Mouse (Mus musculus) forebrain, embryonic 15.5 days (tissue): ENCODE measurements around the gene Trim3. TPM values are rescaled to one million over a fixed set of nuclear protein-coding genes. Genes with fewer than 3 reads are reported as not detected.

Source experiments
- ATAC-seq: fragments of 200-750 bp; cut with Nextera tagmentation; replicated peaks from 2 replicates; pipeline ENCODE4 v1.8.0; 2017; ENCODE audit warnings: mild to moderate bottlenecking, moderate TSS enrichment, moderate library complexity
- H3K27ac ChIP-seq: fragments of 300-500 bp; sonication (generic); replicated peaks from 2 replicates; pipeline ENCODE4 v1.5.1; 2015; ENCODE audit warnings: mild to moderate bottlenecking, inconsistent platforms
- H3K27me3 ChIP-seq: fragments of 300-500 bp; sonication (generic); 2 replicates; pipeline ENCODE4 v1.6.1; 2015; ENCODE audit warnings: inconsistent platforms
- H3K36me3 ChIP-seq: fragments of 300-500 bp; sonication (generic); 2 replicates; pipeline ENCODE4 v1.6.1; 2015; ENCODE audit warnings: mild to moderate bottlenecking, inconsistent platforms
- H3K4me1 ChIP-seq: fragments of 300-500 bp; sonication (generic); 2 replicates; pipeline ENCODE4 v1.6.1; 2015; ENCODE audit warnings: inconsistent platforms
- H3K4me2 ChIP-seq: fragments of 300-500 bp; sonication (generic); replicated peaks from 2 replicates; pipeline ENCODE4 v1.6.1; 2015; ENCODE audit warnings: mild to moderate bottlenecking, inconsistent platforms
- H3K4me3 ChIP-seq: fragments of 300-500 bp; sonication (generic); 2 replicates; pipeline ENCODE4 v1.5.1; 2015; ENCODE audit warnings: mild to moderate bottlenecking, inconsistent platforms
- H3K9ac ChIP-seq: fragments of 300-500 bp; sonication (generic); replicated peaks from 2 replicates; pipeline ENCODE4 v1.6.1; 2015; ENCODE audit warnings: mild to moderate bottlenecking, inconsistent platforms
- H3K9me3 ChIP-seq: fragments of 300-500 bp; sonication (generic); 2 replicates; pipeline ENCODE4 v1.6.1; 2016; ENCODE audit warnings: inconsistent platforms
- WGBS: fragments of 180-500 bp; shearing (Covaris S2); methylation state at CpG from one replicate; pipeline ENCODE4 v1.1.7; 2015; ENCODE audit warnings: mixed read lengths; 5-methylcytosine and 5-hydroxymethylcytosine counted together
- polyA plus RNA-seq: library from polyadenylated mRNA; unstranded; fragments of >200 nt; fragmentation: Nextera tagmentation; extraction: Ambion mirVana; gene quantifications from 2 replicates; pipeline ENCODE4 v1.2.1, GENCODE M21; 2015

The Trim3 gene
- 69.4 and 72.3 TPM in 2 replicates for polyA plus RNA-seq

- WGBS = under 1% methylated on average over 61 of the region's 71 CpGs
- peak within 1 kb of the TSS; percentile 78 for H3K4me2 ChIP-seq
- peak; percentile 87 for ATAC-seq
- H3K36me3 ChIP-seq = peaks cover 20% of the 10 kb centered on the region
- no peaks in the 10 kb centered on the region for H3K27me3 ChIP-seq
- peak within 1 kb of the TSS; percentile 96 for H3K9ac ChIP-seq
- no peaks in the 10 kb centered on the region for H3K9me3 ChIP-seq
- peak within 1 kb of the TSS; percentile 83 for H3K27ac ChIP-seq
- peaks cover 47% of the 10 kb centered on the region for H3K4me1 ChIP-seq
- peak within 1 kb of the TSS; percentile 95 for H3K4me3 ChIP-seq
These were observed at the start of gene Trim3 for GRCm38 (mm10) chr7:105633127-105633800. Trim3 (minus strand) TSS chr7:105633571.

GRCm38 (mm10) chr7:105650639-105651435, 17.5 kb upstream of the Trim3 start, which contains the start of gene Dnhd1:
Dnhd1 (plus strand) TSS chr7:105650827.
- ATAC-seq = peak; percentile 92
- Histone ChIP-seq H3K27ac (no peak within 1 kb of the TSS), H3K27me3 (no peaks in the 10 kb centered on the region), H3K36me3 (no peaks in the 10 kb centered on the region), H3K9ac (peak within 1 kb of the TSS; percentile 38; the same call in 1 of the 2 replicates), H3K4me2 (peak within 1 kb of the TSS; percentile 75), H3K4me1 (peaks cover 10% of the 10 kb centered on the region), H3K9me3 (no peaks in the 10 kb centered on the region), H3K4me3 (peak within 1 kb of the TSS; percentile 41)
- WGBS = 3% methylated on average over 17 of the region's 17 CpGs

DNA sequence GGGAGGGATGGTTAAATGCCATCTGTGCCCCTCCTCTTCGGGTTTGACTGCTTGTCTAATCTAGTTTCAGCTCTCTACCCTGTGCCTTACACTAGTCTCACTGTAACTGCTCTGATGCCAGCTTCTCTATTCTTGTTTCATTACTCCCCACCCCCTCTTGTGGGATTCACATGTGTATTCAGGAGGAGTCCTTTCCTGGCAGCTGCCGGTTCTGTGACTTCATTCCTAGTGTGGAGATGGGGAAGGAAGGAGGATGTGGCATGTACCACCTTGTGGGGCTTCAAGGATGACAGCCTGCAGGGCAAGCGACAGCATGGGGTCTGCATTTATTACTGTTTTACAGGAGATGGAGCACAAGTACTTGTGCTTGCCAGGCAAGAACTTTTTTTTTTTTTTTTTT, 8.6 kb upstream of the Trim3 start:
- no peak for ATAC-seq
- Histone ChIP-seq H3K4me2 (no peak overlapping the region), H3K4me3 (peak overlapping the region; percentile 55; the same call in 1 of the 2 replicates)

DNA sequence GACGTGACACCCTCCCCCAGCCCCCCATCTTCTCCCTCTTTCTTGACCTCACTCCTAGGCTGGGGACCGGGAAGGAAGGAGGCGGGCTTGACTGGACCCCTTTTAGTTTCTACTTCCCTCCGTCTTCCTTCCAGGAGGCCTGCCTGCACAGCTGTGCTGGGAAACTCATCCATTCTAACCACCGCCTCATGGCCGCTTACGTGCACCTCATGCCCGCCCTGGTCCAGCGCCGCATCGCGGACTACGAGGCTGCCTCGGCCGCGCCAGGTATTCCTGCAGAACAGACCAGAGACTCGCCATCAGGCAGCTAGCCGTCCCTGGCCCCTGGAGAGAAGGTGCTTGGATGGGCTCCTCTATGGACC, 7.5 kb upstream of the Trim3 start:
- peaks cover 24% of the 10 kb centered on the region for H3K4me1 ChIP-seq
- peak overlapping the region; percentile 93 for H3K4me2 ChIP-seq
- H3K9ac ChIP-seq = peak overlapping the region; percentile 79
- H3K27me3 ChIP-seq = no peaks in the 10 kb centered on the region
- ATAC-seq = no peak
- no peaks in the 10 kb centered on the region for H3K9me3 ChIP-seq
- under 1% methylated on average over 18 of the region's 18 CpGs for WGBS
- H3K27ac ChIP-seq = peak overlapping the region; percentile 80
- H3K4me3 ChIP-seq = peak overlapping the region; percentile 55
- H3K36me3 ChIP-seq = peaks cover 26% of the 10 kb centered on the region

More for the DNA sequence above, 8.6 kb upstream of the Trim3 start:
- no peaks in the 10 kb centered on the region for H3K9me3 ChIP-seq
- no peaks in the 10 kb centered on the region for H3K27me3 ChIP-seq
- no peak overlapping the region; the same call in 1 of the 2 replicates for H3K9ac ChIP-seq
- peaks cover 19% of the 10 kb centered on the region for H3K36me3 ChIP-seq
- H3K4me1 ChIP-seq = peaks cover 24% of the 10 kb centered on the region
- H3K27ac ChIP-seq = no peak overlapping the region
- 86% methylated on average over 3 of the region's 3 CpGs for WGBS

DNA sequence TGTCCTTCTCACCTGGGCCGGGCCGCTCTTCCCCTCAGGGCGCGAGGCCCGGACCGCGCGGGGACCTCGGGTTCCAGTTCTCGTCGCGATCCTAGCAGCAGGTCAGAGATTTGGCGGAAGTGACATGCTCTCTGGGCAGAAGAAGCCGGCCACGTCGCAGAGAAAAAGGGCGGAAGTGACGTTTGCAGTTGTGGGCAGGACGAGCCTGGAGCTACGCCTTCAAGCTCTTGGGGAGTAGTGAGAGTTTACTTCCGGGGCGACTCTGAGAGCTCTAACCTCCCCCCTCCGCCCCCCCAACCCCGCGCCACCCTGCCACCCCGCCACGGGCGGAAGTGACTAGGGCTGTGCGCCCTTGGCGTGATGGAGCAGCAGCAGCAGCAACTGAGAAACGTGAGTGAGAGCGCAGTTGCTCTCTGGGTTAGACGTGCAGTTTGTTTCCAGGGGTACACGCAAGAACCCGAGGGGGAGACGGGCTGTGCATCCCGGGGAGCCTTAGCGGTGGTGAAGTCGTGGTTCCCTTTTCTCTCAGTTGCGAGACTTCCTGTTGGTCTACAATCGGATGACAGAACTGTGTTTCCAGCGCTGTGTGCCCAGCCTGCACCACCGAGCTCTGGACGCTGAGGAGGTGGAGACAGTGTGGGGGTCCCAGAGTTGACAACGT, 7.0 kb upstream of the Trim3 start, which contains the start of the genes Arfip2 and Gm45799:
Arfip2 (minus strand) TSS at position 184 of the 661 bp plus-strand sequence.
Gm45799 (plus strand) TSS at position 320 of the 661 bp plus-strand sequence.
- peak within 1 kb of the TSS; percentile 80 for H3K27ac ChIP-seq
- under 1% methylated on average over 45 of the region's 45 CpGs for WGBS
- H3K4me2 ChIP-seq = peak within 1 kb of the TSS; percentile 93
- peak within 1 kb of the TSS; percentile 55 for H3K4me3 ChIP-seq
- H3K4me1 ChIP-seq = peaks cover 24% of the 10 kb centered on the region
- H3K27me3 ChIP-seq = no peaks in the 10 kb centered on the region
- peaks cover 28% of the 10 kb centered on the region for H3K36me3 ChIP-seq
- H3K9me3 ChIP-seq = no peaks in the 10 kb centered on the region
- peak within 1 kb of the TSS; percentile 79 for H3K9ac ChIP-seq
- ATAC-seq = peak; percentile 96

DNA sequence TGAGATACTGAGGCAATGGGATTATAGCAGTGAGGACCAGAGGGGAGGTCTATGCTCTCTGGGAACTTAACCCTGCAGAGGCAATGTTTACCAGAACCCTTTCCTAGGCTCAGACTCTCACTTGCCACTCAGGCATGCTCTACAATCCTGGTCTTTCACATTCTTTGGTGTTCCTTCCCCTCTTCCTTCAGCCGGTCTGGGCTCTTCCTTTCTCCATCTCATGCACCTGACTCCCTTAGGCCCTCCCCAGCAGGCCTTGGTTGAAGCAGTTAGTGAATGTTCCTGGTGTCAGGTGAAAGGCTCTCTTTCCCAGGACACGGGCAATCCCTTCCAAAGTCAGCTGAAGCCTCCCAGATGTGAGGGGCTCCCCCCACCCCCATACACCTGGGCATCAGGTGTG, 6.4 kb upstream of the Trim3 start, which contains the start of gene Timm10b:
Timm10b (plus strand) TSS at position 301 of the 400 bp plus-strand sequence.
- Histone ChIP-seq H3K4me2 (peak within 1 kb of the TSS; percentile 93), H3K36me3 (peaks cover 28% of the 10 kb centered on the region), H3K27me3 (no peaks in the 10 kb centered on the region), H3K4me3 (peak within 1 kb of the TSS; percentile 55), H3K9me3 (no peaks in the 10 kb centered on the region), H3K4me1 (peaks cover 24% of the 10 kb centered on the region), H3K27ac (peak within 1 kb of the TSS; percentile 80), H3K9ac (peak within 1 kb of the TSS; percentile 79)
- WGBS = 8% methylated on average over 2 of the region's 2 CpGs
- ATAC-seq = peak; percentile 31; the same call in 1 of the 2 replicates

- H3K36me3 ChIP-seq = peaks cover 28% of the 10 kb centered on the region
- no peak for ATAC-seq
- 70% methylated on average over 9 of the region's 9 CpGs for WGBS
- peak overlapping the region; percentile 93 for H3K4me2 ChIP-seq
- no peak overlapping the region for H3K27ac ChIP-seq
- H3K4me1 ChIP-seq = peaks cover 27% of the 10 kb centered on the region
- H3K4me3 ChIP-seq = peak overlapping the region; percentile 55
- H3K9ac ChIP-seq = no peak overlapping the region
- H3K9me3 ChIP-seq = no peaks in the 10 kb centered on the region
- H3K27me3 ChIP-seq = no peaks in the 10 kb centered on the region
These were observed 5.9 kb upstream of the Trim3 start for GRCm38 (mm10) chr7:105639304-105639703.

DNA sequence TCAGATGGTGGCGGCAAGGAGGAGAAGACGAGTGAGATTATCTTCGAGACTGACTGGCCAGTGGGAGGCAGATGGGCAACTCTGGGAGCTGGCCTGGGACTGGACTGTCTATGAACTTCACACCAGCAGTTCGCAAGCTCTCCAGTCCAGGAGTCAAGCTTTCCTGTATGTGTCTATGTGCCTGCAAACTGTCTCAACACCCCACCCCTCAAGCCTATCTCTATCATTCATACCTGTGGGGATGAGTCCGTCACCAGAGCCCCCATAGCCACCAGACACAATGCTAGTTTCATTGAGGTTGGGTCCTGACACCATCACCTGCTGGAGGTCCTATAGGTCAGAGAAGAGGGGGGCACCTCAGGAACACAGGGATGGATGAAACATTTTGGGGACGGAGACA, 5.4 kb upstream of the Trim3 start:
- no peak for ATAC-seq
- Histone ChIP-seq H3K4me1 (peaks cover 32% of the 10 kb centered on the region), H3K4me3 (no peak overlapping the region), H3K4me2 (0 out of 2 replicates have a peak overlapping the region, but pooled peaks have one; percentile 5), H3K36me3 (peaks cover 27% of the 10 kb centered on the region), H3K9ac (no peak overlapping the region), H3K27me3 (no peaks in the 10 kb centered on the region), H3K27ac (no peak overlapping the region), H3K9me3 (no peaks in the 10 kb centered on the region)
- 91% methylated on average over 6 of the region's 6 CpGs for WGBS

DNA sequence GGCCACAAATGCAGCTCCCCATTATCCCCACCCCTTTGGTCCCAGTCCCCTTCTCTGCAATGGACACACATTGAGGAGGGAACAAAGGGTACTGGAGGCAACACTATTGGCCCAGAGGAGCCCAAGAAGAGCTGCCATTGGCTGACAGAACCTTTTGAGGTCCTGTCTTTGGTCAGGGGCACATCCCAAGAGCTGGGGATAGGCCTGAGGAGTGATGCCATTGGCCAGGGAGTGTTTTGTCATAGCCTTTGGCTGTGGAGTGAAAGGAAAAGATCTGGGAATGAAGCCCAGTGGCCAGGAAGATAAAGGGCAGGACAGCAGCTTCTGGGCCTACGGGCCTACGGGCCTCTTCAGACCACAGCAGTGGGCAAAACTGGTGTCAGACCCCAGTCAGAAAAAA, 2.4 kb upstream of the Trim3 start:
- Histone ChIP-seq H3K27me3 (no peaks in the 10 kb centered on the region), H3K4me2 (no peak overlapping the region), H3K4me3 (no peak overlapping the region), H3K36me3 (peaks cover 20% of the 10 kb centered on the region), H3K9me3 (no peaks in the 10 kb centered on the region), H3K27ac (no peak overlapping the region), H3K9ac (no peak overlapping the region), H3K4me1 (peaks cover 43% of the 10 kb centered on the region)
- no peak for ATAC-seq
- WGBS = 90% methylated on average over 2 of the region's 2 CpGs

DNA sequence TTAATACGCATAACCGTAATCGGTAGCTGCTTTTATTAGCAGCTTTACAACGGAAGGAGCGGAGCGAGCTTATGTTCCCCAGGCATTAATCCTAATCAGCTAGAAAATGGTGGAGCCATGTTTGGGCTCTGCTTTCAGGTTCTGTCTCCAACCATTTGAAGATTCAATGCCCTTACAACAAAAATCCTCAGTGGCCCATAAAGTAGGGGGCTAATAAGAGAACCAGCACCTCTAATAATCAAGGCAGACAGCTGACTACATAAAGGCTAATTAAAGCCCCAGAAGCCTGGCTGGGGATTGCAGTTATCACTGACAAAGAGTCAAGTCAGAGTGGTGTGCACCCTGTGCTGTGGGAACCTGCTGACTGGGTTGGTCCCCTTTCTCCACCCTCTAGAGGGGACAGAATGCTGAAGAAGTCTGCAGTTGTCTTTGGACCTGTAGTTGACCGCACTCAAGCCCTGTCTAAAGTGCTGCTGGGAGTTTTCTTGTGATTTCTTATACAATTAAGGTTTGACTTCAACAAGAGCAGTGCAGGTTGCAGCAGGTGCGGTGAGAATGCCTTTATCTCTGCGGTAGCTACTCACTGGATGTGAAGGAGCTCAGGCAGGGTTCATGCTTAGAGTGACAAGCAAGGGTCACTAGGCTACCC, 1.0 kb upstream of the Trim3 start:
- Histone ChIP-seq H3K4me2 (peak overlapping the region; percentile 78), H3K9me3 (no peaks in the 10 kb centered on the region), H3K4me3 (peak overlapping the region; percentile 95; the same call in 1 of the 2 replicates), H3K27me3 (no peaks in the 10 kb centered on the region), H3K4me1 (peaks cover 43% of the 10 kb centered on the region), H3K36me3 (peaks cover 20% of the 10 kb centered on the region), H3K27ac (peak overlapping the region; percentile 83), H3K9ac (no peak overlapping the region)
- no peak for ATAC-seq
- WGBS = 40% methylated on average over 9 of the region's 9 CpGs

- Histone ChIP-seq H3K9ac (peak overlapping the region; percentile 96), H3K27ac (peak overlapping the region; percentile 83), H3K4me3 (peak overlapping the region; percentile 95), H3K27me3 (no peaks in the 10 kb centered on the region), H3K9me3 (no peaks in the 10 kb centered on the region), H3K36me3 (peaks cover 20% of the 10 kb centered on the region), H3K4me2 (peak overlapping the region; percentile 78), H3K4me1 (peaks cover 43% of the 10 kb centered on the region)
- no peak for ATAC-seq
- whole genome bisulfite sequencing = 3% methylated on average over 10 of the region's 10 CpGs
These were observed 397 bp upstream of the Trim3 start for GRCm38 (mm10) chr7:105633801-105634135.
